Mouse (Mus musculus): ENCODE measurements around the gene Mrtfa. TPM values are rescaled to one million over a fixed set of nuclear protein-coding genes. Genes with fewer than 3 reads are reported as not detected.
A peak's percentile ranks its signal among the peaks of the same experiment; 100 is the strongest.

The Mrtfa gene
- polyA plus RNA-seq, 1 experiment from 2014 or later: 13.5 TPM

- TF ChIP-seq CTCF (IDR thresholded peaks at IDR 0.05) (no peak), EP300 (IDR thresholded peaks at IDR 0.05) (no peak)
- Histone ChIP-seq H3K27me3 (replicated peaks; ENCODE audit: insufficient read depth, low read length) (no peaks in the 10 kb centered on the region), H3K36me3 (ENCODE audit: insufficient read depth, low read length) (no peaks in the 10 kb centered on the region), H3K4me1 (ENCODE audit: insufficient read depth, low read depth, low read length) (peaks cover 4% of the 10 kb centered on the region; the same call in 1 of the 2 replicates), H3K4me3 (ENCODE audit: low read depth, low read length) (no peak overlapping the region), H3K9ac (replicated peaks; ENCODE audit: low read depth) (no peak overlapping the region), H3K4me2 (replicated peaks; ENCODE audit: low read depth, low read length) (no peak overlapping the region), H3K9me3 (ENCODE audit: low read length) (no peaks in the 10 kb centered on the region), H3K27ac (ENCODE audit: low read length) (no peak overlapping the region)
- DNase-seq (ENCODE audit: low spot score) (no peak), ATAC-seq (no peak)
- 68% methylated on average over 5 of the region's 5 CpGs for WGBS
Measured at GRCm38 (mm10) chr15:81123122-81123521, 67.4 kb downstream of the Mrtfa start.

GRCm38 (mm10) chr15:81122535-81122934 lies 68.0 kb downstream of the Mrtfa start:
- no peak overlapping the region for H3K27ac ChIP-seq (ENCODE audit: low read length)
- no peaks in the 10 kb centered on the region for H3K36me3 ChIP-seq (ENCODE audit: insufficient read depth, low read length)
- ATAC-seq: no peak
- H3K27me3 ChIP-seq (replicated peaks; ENCODE audit: insufficient read depth, low read length): no peaks in the 10 kb centered on the region
- H3K4me3 ChIP-seq (ENCODE audit: low read depth, low read length): no peak overlapping the region
- no peak for DNase-seq (ENCODE audit: low spot score)
- WGBS: 57% methylated on average over 3 of the region's 4 CpGs
- TF ChIP-seq CTCF (IDR thresholded peaks at IDR 0.05) (no peak), EP300 (IDR thresholded peaks at IDR 0.05) (no peak)
- no peak overlapping the region for H3K4me2 ChIP-seq (replicated peaks; ENCODE audit: low read depth, low read length)
- H3K4me1 ChIP-seq (ENCODE audit: insufficient read depth, low read depth, low read length): peaks cover 4% of the 10 kb centered on the region; the same call in 1 of the 2 replicates
- H3K9me3 ChIP-seq (ENCODE audit: low read length): no peaks in the 10 kb centered on the region
- no peak overlapping the region for H3K9ac ChIP-seq (replicated peaks; ENCODE audit: low read depth)

- no peak for ATAC-seq
- no peak for DNase-seq (ENCODE audit: low spot score)
- Histone ChIP-seq H3K9ac (replicated peaks; ENCODE audit: low read depth) (no peak overlapping the region), H3K36me3 (ENCODE audit: insufficient read depth, low read length) (no peaks in the 10 kb centered on the region), H3K4me3 (ENCODE audit: low read depth, low read length) (no peak overlapping the region), H3K27ac (ENCODE audit: low read length) (no peak overlapping the region), H3K27me3 (replicated peaks; ENCODE audit: insufficient read depth, low read length) (no peaks in the 10 kb centered on the region), H3K4me1 (ENCODE audit: insufficient read depth, low read depth, low read length) (peaks cover 4% of the 10 kb centered on the region; the same call in 1 of the 2 replicates), H3K9me3 (ENCODE audit: low read length) (no peaks in the 10 kb centered on the region), H3K4me2 (replicated peaks; ENCODE audit: low read depth, low read length) (no peak overlapping the region)
- 69% methylated on average over 2 of the region's 2 CpGs for WGBS
- no peak for TF ChIP-seq CTCF (IDR thresholded peaks at IDR 0.05)
- TF ChIP-seq EP300 (IDR thresholded peaks at IDR 0.05): no peak
Measured at GRCm38 (mm10) chr15:81122078-81122477, 68.5 kb downstream of the Mrtfa start.

- WGBS: 81% methylated on average over 7 of the region's 7 CpGs
- no peaks in the 10 kb centered on the region for H3K27me3 ChIP-seq (replicated peaks; ENCODE audit: insufficient read depth, low read length)
- no peak overlapping the region for H3K4me3 ChIP-seq (ENCODE audit: low read depth, low read length)
- peaks cover 4% of the 10 kb centered on the region; the same call in 1 of the 2 replicates for H3K4me1 ChIP-seq (ENCODE audit: insufficient read depth, low read depth, low read length)
- no peak for ATAC-seq
- H3K27ac ChIP-seq (ENCODE audit: low read length): no peak overlapping the region
- TF ChIP-seq EP300 (IDR thresholded peaks at IDR 0.05) (no peak), CTCF (IDR thresholded peaks at IDR 0.05) (no peak)
- H3K36me3 ChIP-seq (ENCODE audit: insufficient read depth, low read length): no peaks in the 10 kb centered on the region
- no peaks in the 10 kb centered on the region for H3K9me3 ChIP-seq (ENCODE audit: low read length)
- H3K4me2 ChIP-seq (replicated peaks; ENCODE audit: low read depth, low read length): no peak overlapping the region
- no peak for DNase-seq (ENCODE audit: low spot score)
- no peak overlapping the region for H3K9ac ChIP-seq (replicated peaks; ENCODE audit: low read depth)
Measured at GRCm38 (mm10) chr15:81120946-81121345, 69.6 kb downstream of the Mrtfa start.

- Histone ChIP-seq H3K9ac (replicated peaks; ENCODE audit: low read depth) (no peak overlapping the region), H3K4me2 (replicated peaks; ENCODE audit: low read depth, low read length) (no peak overlapping the region), H3K4me3 (ENCODE audit: low read depth, low read length) (no peak overlapping the region), H3K9me3 (ENCODE audit: low read length) (no peaks in the 10 kb centered on the region), H3K36me3 (ENCODE audit: insufficient read depth, low read length) (no peaks in the 10 kb centered on the region), H3K4me1 (ENCODE audit: insufficient read depth, low read depth, low read length) (peaks cover 4% of the 10 kb centered on the region; the same call in 1 of the 2 replicates), H3K27me3 (replicated peaks; ENCODE audit: insufficient read depth, low read length) (no peaks in the 10 kb centered on the region), H3K27ac (ENCODE audit: low read length) (no peak overlapping the region)
- DNase-seq (ENCODE audit: low spot score) (no peak), ATAC-seq (no peak)
- 68% methylated on average over 6 of the region's 6 CpGs for WGBS
- TF ChIP-seq EP300 (IDR thresholded peaks at IDR 0.05) (no peak), CTCF (IDR thresholded peaks at IDR 0.05) (no peak)
Measured at GRCm38 (mm10) chr15:81120140-81120539, 70.4 kb downstream of the Mrtfa start.

- ATAC-seq (no peak), DNase-seq (ENCODE audit: low spot score) (no peak)
- H3K9me3 ChIP-seq (ENCODE audit: low read length): no peaks in the 10 kb centered on the region
- TF ChIP-seq CTCF (IDR thresholded peaks at IDR 0.05) (no peak), EP300 (IDR thresholded peaks at IDR 0.05) (no peak)
- no peak overlapping the region for H3K4me2 ChIP-seq (replicated peaks; ENCODE audit: low read depth, low read length)
- no peaks in the 10 kb centered on the region for H3K27me3 ChIP-seq (replicated peaks; ENCODE audit: insufficient read depth, low read length)
- H3K36me3 ChIP-seq (ENCODE audit: insufficient read depth, low read length): no peaks in the 10 kb centered on the region
- H3K27ac ChIP-seq (ENCODE audit: low read length): no peak overlapping the region
- H3K4me1 ChIP-seq (ENCODE audit: insufficient read depth, low read depth, low read length): no peaks in the 10 kb centered on the region
- WGBS: 55% methylated on average over 4 of the region's 4 CpGs
- H3K4me3 ChIP-seq (ENCODE audit: low read depth, low read length): no peak overlapping the region
- no peak overlapping the region for H3K9ac ChIP-seq (replicated peaks; ENCODE audit: low read depth)
Measured at GRCm38 (mm10) chr15:81118226-81118625, 72.3 kb downstream of the Mrtfa start.

- peak; percentile 75 for DNase-seq (ENCODE audit: low spot score)
- H3K27ac ChIP-seq (ENCODE audit: low read length): no peak overlapping the region
- H3K4me1 ChIP-seq (ENCODE audit: insufficient read depth, low read depth, low read length): peaks cover 3% of the 10 kb centered on the region; the same call in 1 of the 2 replicates
- no peak overlapping the region for H3K4me2 ChIP-seq (replicated peaks; ENCODE audit: low read depth, low read length)
- H3K9ac ChIP-seq (replicated peaks; ENCODE audit: low read depth): no peak overlapping the region
- no peaks in the 10 kb centered on the region for H3K9me3 ChIP-seq (ENCODE audit: low read length)
- TF ChIP-seq EP300 (IDR thresholded peaks at IDR 0.05) (0 out of 2 replicates have a peak, but pooled peaks have one; percentile 35), CTCF (IDR thresholded peaks at IDR 0.05) (no peak)
- peak; percentile 78 for ATAC-seq
- no peak overlapping the region for H3K4me3 ChIP-seq (ENCODE audit: low read depth, low read length)
- H3K27me3 ChIP-seq (replicated peaks; ENCODE audit: insufficient read depth, low read length): no peaks in the 10 kb centered on the region
- H3K36me3 ChIP-seq (ENCODE audit: insufficient read depth, low read length): no peaks in the 10 kb centered on the region
- 27% methylated on average over 6 of the region's 6 CpGs for WGBS
Measured at GRCm38 (mm10) chr15:81112589-81112988, 78.0 kb downstream of the Mrtfa start.

All from lung, postnatal 0 days (tissue).